9 mouse cellular contexts compared by ENCODE assay signal in the genomic region with DNA sequence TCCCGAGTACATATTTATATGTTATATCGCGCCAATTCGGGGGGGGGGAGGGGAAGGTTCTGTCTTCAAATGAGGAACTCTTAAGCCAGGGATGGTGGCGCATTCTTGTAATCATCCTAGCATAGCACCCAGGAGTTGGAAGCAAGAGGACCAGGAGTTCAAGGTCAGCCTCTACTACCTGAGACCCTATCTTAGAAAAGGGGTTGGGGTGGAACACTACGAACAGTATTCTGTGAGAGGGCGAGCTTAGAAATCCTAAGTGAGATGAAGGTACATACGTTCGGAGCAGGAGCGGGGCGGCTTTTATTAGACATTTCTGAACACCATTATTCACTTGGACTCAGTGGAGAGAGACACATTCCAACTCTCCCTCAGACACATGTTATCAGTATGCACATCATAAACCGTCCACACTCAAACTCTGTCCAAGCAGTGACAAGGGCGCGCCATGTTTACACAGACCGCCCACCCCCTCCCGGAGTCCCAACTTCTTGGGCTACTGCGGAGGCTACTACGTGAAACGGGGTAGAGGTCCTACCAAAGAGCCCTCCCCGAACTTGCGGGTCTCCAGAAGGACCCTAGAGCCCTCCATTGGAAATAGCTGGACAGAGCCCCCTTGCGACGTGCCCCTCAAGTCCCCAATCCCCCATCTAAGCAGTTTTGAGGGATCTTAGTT. TPM values are rescaled to one million over a fixed set of nuclear protein-coding genes. Genes with fewer than 3 reads are reported as not detected.
DNase-seq lines count a peak whose midpoint lies in the region; ATAC-seq and TF ChIP-seq lines count a peak whose summit lies in the region.
"Had no signal": no experiment of that assay in that cellular context is flagged by ENCODE, and none has a peak within 500 bp of the region (broad histone marks: within the 10 kb centered on the region; RNA-seq: fewer than 3 reads in every experiment).

A gene (minus strand): TSS at position 115 of the 676 bp plus-strand sequence.

- peaks cover 39% of the 10 kb centered on the region for H3K4me1 ChIP-seq in lung, postnatal 0 days (ENCODE audit: insufficient read depth, low read depth, low read length)

- H3K9me3 ChIP-seq in lung, postnatal 0 days (ENCODE audit: low read length) = no peaks in the 10 kb centered on the region

- 2% methylated on average over 23 of the region's 23 CpGs for WGBS in lung, postnatal 0 days

- peak within 1 kb of the TSS; percentile 67 for H3K4me3 ChIP-seq in lung, postnatal 0 days (ENCODE audit: low read depth, low read length)

- peaks cover 33% of the 10 kb centered on the region for H3K27me3 ChIP-seq in lung, postnatal 0 days (replicated peaks; ENCODE audit: insufficient read depth, low read length)

- H3K36me3 ChIP-seq in lung, postnatal 0 days (ENCODE audit: insufficient read depth, low read length) = no peaks in the 10 kb centered on the region

- no peak; the same call in 1 of the 2 replicates for TF ChIP-seq EP300 in lung, postnatal 0 days (IDR thresholded peaks at IDR 0.05)

- no peak for TF ChIP-seq CTCF in lung, postnatal 0 days (IDR thresholded peaks at IDR 0.05)

- peak; percentile 66 for DNase-seq in cerebellum, adult 9-10 months
- DNase-seq in cerebellum, adult 8-10 months = no peak
- DNase-seq in urinary bladder, adult 2 months (ENCODE audit: low spot score) = peak; percentile 21
- DNase-seq in urinary bladder, postnatal 10 days (ENCODE audit: low spot score) = no peak
- no peak for DNase-seq in heart, postnatal 4 days
- DNase-seq in lung, postnatal 0 days (ENCODE audit: low spot score) = peak; percentile 40
- DNase-seq in frontal cortex, postnatal 25 days (ENCODE audit: low spot score in 2 of 2) = no peak

- H3K27ac ChIP-seq in lung, postnatal 0 days (ENCODE audit: low read length) = peak within 1 kb of the TSS; percentile 78
- H3K27ac ChIP-seq: macrophage had no signal

- peak within 1 kb of the TSS; percentile 93 for H3K4me2 ChIP-seq in lung, postnatal 0 days (replicated peaks; ENCODE audit: low read depth, low read length)

- H3K9ac ChIP-seq in lung, postnatal 0 days (replicated peaks; ENCODE audit: low read depth) = peak within 1 kb of the TSS; percentile 70

- ATAC-seq in lung, postnatal 0 days = no peak
- no peak for ATAC-seq in monocyte, adult 5-6 weeks (replicated peaks; ENCODE audit: insufficient number of reproducible peaks, low FRiP score, low TSS enrichment, poor library complexity, severe bottlenecking)

RNA-seq across cellular contexts. Expression of the gene that starts here (rescaled TPM):
- 16.9 and 20.7 TPM in 2 replicates for polyA plus RNA-seq in urinary bladder, adult 2 months (2012; rRNA removed)
- 10 to 100 TPM; 42.6 to 49.5 TPM for total RNA-seq in heart, postnatal 4 days (2021)
- 9.9 and 13.4 TPM in 2 replicates for polyA plus RNA-seq in lung, postnatal 0 days (2015; fragmentation: Nextera tagmentation; extraction: Ambion mirVana)
- total RNA-seq in monocyte, adult 5-6 weeks (2017) = 0.11 to 0.95 TPM (median 0.78 TPM) in 3 replicates
- polyA plus RNA-seq: macrophage had no signal

Comparison
In these comparisons a context has a peak if more than half of its experiments do, and no peak if none do; other contexts are left out.
1. RNA of the gene that starts here (total RNA-seq): 42.6 to 49.5 TPM in heart, postnatal 4 days; 0.11 to 0.95 TPM in monocyte, adult 5-6 weeks; every median in the first group is over 10 times any median in the second.
2. DNase-seq: peak in cerebellum, adult 9-10 months (single experiment), urinary bladder, adult 2 months (single experiment) and lung, postnatal 0 days (single experiment); none in cerebellum, adult 8-10 months (single experiment), urinary bladder, postnatal 10 days (single experiment), heart, postnatal 4 days (single experiment) and frontal cortex, postnatal 25 days (0 of 2).